Mouse (Mus musculus) MEL (cell line): Measurements from ENCODE around the gene Gli1. TPM values are rescaled to one million over a fixed set of nuclear protein-coding genes. Genes with fewer than 3 reads are reported as not detected.
"Not testable (repeated sequence)": the region's sequence is repeated elsewhere in the genome, so short reads cannot be mapped to it uniquely, and the experiment has no call there.

ENCODE experiments used
- DNase-seq: peaks from one replicate; pipeline ENCODE4 v3.0.0; 2011; ENCODE audit warnings: low read depth, low spot score
- H3K27ac ChIP-seq: 2 replicates; pipeline ENCODE4 v1.5.1; 2012; ENCODE audit warnings: low read depth, mild to moderate bottlenecking, control low read depth, low read length, moderate library complexity; ENCODE audit not compliant: control insufficient read depth
- H3K27me3 ChIP-seq, 2 experiments: fragments of 150-350 bp in 1 of 2; sonication (generic) in 1 of 2; 2 replicates each; pipeline ENCODE4 v1.6.1; 2012; ENCODE audit warnings: low read length in 2 of 2, mild to moderate bottlenecking in 2 of 2, improper control_type of control experiment in 1 of 2, moderate library complexity in 1 of 2; ENCODE audit not compliant: insufficient read depth in 2 of 2, control insufficient read depth in 1 of 2
- H3K36me3 ChIP-seq, 2 experiments: 2 replicates each; pipeline ENCODE4 v1.6.1; 2012 to 2014; ENCODE audit warnings: low read length in 2 of 2, improper control_type of control experiment in 1 of 2, inconsistent platforms in 1 of 2, mild to moderate bottlenecking in 1 of 2; ENCODE audit not compliant: insufficient read depth in 2 of 2, control insufficient read depth in 1 of 2
- H3K4me1 ChIP-seq, 2 experiments: fragments of 150-350 bp in 1 of 2; sonication (generic) in 1 of 2; 2 replicates each; pipeline ENCODE4 v1.6.1; 2012; ENCODE audit warnings: low read length in 2 of 2, improper control_type of control experiment in 1 of 2, mild to moderate bottlenecking in 1 of 2; ENCODE audit not compliant: insufficient read depth in 2 of 2, control insufficient read depth in 1 of 2
- H3K4me3 ChIP-seq, 2 experiments: fragments of 150-350 bp in 1 of 2; sonication (generic) in 1 of 2; 2 replicates each; pipeline ENCODE4 v1.5.1; 2012; ENCODE audit warnings: low read depth in 2 of 2, low read length in 2 of 2, mild to moderate bottlenecking in 2 of 2, moderate library complexity in 2 of 2, control low read depth in 1 of 2, improper control_type of control experiment in 1 of 2; ENCODE audit not compliant: control insufficient read depth in 1 of 2, insufficient read depth in 1 of 2
- H3K79me2 ChIP-seq: 2 replicates; pipeline ENCODE4 v1.6.1; 2012; ENCODE audit warnings: mild to moderate bottlenecking, low read length, moderate library complexity; ENCODE audit not compliant: control insufficient read depth, poor library complexity, insufficient read depth
- H3K9ac ChIP-seq: 2 replicates; pipeline ENCODE4 v1.6.1; 2012; ENCODE audit warnings: low read depth, mild to moderate bottlenecking, control low read depth, low read length, moderate library complexity; ENCODE audit not compliant: control insufficient read depth, poor library complexity, severe bottlenecking
- H3K9me3 ChIP-seq: fragments of 150-350 bp; sonication (generic); replicated peaks from 2 replicates; pipeline ENCODE4 v1.6.1; 2012; ENCODE audit warnings: mild to moderate bottlenecking, low read length, improper control_type of control experiment, moderate library complexity; ENCODE audit not compliant: insufficient read depth
- CHD1 ChIP-seq: IDR thresholded peaks from 2 replicates; pipeline ENCODE4 v1.6.1; 2012; ENCODE audit warnings: low read depth, mild to moderate bottlenecking, inconsistent platforms, low read length, improper control_type of control experiment
- CTCF ChIP-seq, 3 experiments: IDR thresholded peaks in 2 of 3; conservative IDR thresholded peaks in 1 of 3; 2 replicates each; pipeline ENCODE4 v1.5.1; 2011 to 2012; ENCODE audit warnings: low read length in 3 of 3, low read depth in 2 of 3, mild to moderate bottlenecking in 2 of 3, improper control_type of control experiment in 1 of 3, inconsistent platforms in 1 of 3, mixed read lengths in 1 of 3, moderate library complexity in 1 of 3; ENCODE audit not compliant: control insufficient read depth in 1 of 3, insufficient read depth in 1 of 3, poor library complexity in 1 of 3, severe bottlenecking in 1 of 3
- EP300 ChIP-seq, 2 experiments: IDR thresholded peaks; 2 replicates each; pipeline ENCODE4 v1.6.1; 2011; ENCODE audit warnings: improper control_type of control experiment in 2 of 2, low read length in 2 of 2, low read depth in 1 of 2, mild to moderate bottlenecking in 1 of 2
- ETS1 ChIP-seq: IDR thresholded peaks from 2 replicates; pipeline ENCODE4 v1.6.1; 2012; ENCODE audit warnings: low read depth, mild to moderate bottlenecking, inconsistent platforms, low read length, improper control_type of control experiment, moderate library complexity
- MAX ChIP-seq: IDR thresholded peaks from 2 replicates; pipeline ENCODE4 v1.6.1; 2011; ENCODE audit warnings: low read length, improper control_type of control experiment
- RCOR1 ChIP-seq: IDR thresholded peaks from 2 replicates; pipeline ENCODE4 v1.6.1; 2012; ENCODE audit warnings: low read depth, mild to moderate bottlenecking, inconsistent platforms, low read length, improper control_type of control experiment
- TBP ChIP-seq: IDR thresholded peaks from 2 replicates; pipeline ENCODE4 v1.8.0; 2011; ENCODE audit warnings: low read depth, low read length, improper control_type of control experiment
- TCF12 ChIP-seq: IDR thresholded peaks from 2 replicates; pipeline ENCODE4 v1.6.1; 2014; ENCODE audit warnings: low read depth, mild to moderate bottlenecking, inconsistent platforms, low read length, improper control_type of control experiment, moderate library complexity
- USF2 ChIP-seq, 2 experiments: IDR thresholded peaks; 2 replicates each; pipeline ENCODE4 v1.6.1; 2011 to 2012; ENCODE audit warnings: improper control_type of control experiment in 2 of 2, low read length in 2 of 2, borderline replicate concordance in 1 of 2, inconsistent platforms in 1 of 2, low read depth in 1 of 2, mild to moderate bottlenecking in 1 of 2; ENCODE audit not compliant: insufficient read depth in 1 of 2
- ZNF384 ChIP-seq: IDR thresholded peaks from 2 replicates; pipeline ENCODE4 v1.6.1; 2012; ENCODE audit warnings: low read depth, mild to moderate bottlenecking, inconsistent platforms, low read length, improper control_type of control experiment
- polyA plus RNA-seq, 2 experiments: library from polyadenylated mRNA; stranded (reverse) in 1 of 2; unstranded in 1 of 2; fragments of >175 nt in 1 of 2; fragments of >200 nt in 1 of 2; gene quantifications; 2 replicates each; pipeline versions ENCODE4 v1.2.1 to v1.2.4; 2012; ENCODE audit warnings: low replicate concordance in 2 of 2, low read depth in 1 of 2; ENCODE audit not compliant: insufficient read length in 2 of 2, insufficient read depth in 1 of 2, missing spikeins in 1 of 2
- total RNA-seq: library from RNA; depleted of rRNA; stranded (reverse); fragments of 300-350 nt; gene quantifications from 2 replicates; pipeline ENCODE4 v1.2.3, GENCODE M21; 2012

The Gli1 gene
- total and polyA plus RNA-seq, 3 experiments = 1.3 to 8.0 TPM; not detected in 1

- TF ChIP-seq USF2 (IDR thresholded peaks at IDR 0.05; ENCODE audit: borderline replicate concordance in 1 of 2, insufficient read depth in 1 of 2, low read depth in 1 of 2, low read length in 2 of 2) = peak in 1 of 2 experiments; percentile 67; a peak in 1 of 4 replicates
- TF ChIP-seq, all 39 proteins: peak for 17
These were observed 24.5 kb downstream of the Gli1 start (continued) for GRCm38 (mm10) chr10:127317277-127317676.

- not testable (repeated sequence) for H3K4me3 ChIP-seq, H3K9ac ChIP-seq, H3K27ac ChIP-seq, H3K27me3 ChIP-seq, H3K9me3 ChIP-seq
- Histone ChIP-seq H3K4me1 (peaks cover 9 to 30% of the 10 kb centered on the region in 2 experiments), H3K79me2 (peaks cover 18% of the 10 kb centered on the region), H3K36me3 (peaks cover 0 to 22% of the 10 kb centered on the region in 2 experiments; a peak in 2 of 4 replicates)
- peak; percentile 46 for DNase-seq
- TF ChIP-seq TBP (peak; percentile 71), MAX (0 out of 2 replicates have a peak, but pooled peaks have one; percentile 17), CTCF (IDR thresholded peaks at IDR 0.05 in 2 of 3, conservative IDR thresholded peaks at IDR 0.05 in 1 of 3; ENCODE audit: control insufficient read depth in 1 of 3, insufficient read depth in 1 of 3, low read depth in 2 of 3, low read length in 3 of 3, poor library complexity in 1 of 3, severe bottlenecking in 1 of 3) (peak in 1 of 3 experiments; percentile 35; a peak in 1 of 6 replicates)
These were observed 26.8 kb downstream of the Gli1 start for GRCm38 (mm10) chr10:127314950-127315349.

DNA sequence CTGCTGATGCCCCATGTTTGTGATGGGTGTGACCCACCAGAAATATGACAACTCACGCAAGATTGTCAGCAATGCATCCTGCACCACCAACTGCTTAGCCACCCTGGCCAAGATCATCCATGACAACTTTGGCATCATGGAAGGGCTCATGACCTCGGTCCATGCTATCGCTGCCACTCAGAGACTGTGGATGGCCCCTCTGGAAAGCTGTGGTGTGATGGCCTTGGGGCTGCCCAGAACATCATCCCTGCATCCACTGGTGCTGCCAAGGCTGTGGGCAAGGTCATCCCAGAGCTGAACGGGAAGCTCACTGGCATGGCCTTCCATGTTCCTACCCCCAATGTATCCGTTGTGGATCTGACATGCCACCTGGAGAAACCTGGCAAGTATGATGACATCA lies 28.3 kb downstream of the Gli1 start:
- peaks cover 6 to 30% of the 10 kb centered on the region in 2 experiments for H3K4me1 ChIP-seq
- H3K79me2 ChIP-seq = peaks cover 23% of the 10 kb centered on the region
- H3K4me3 ChIP-seq, H3K27me3 ChIP-seq, DNase-seq, H3K27ac ChIP-seq, H3K9me3 ChIP-seq, H3K9ac ChIP-seq: not testable (repeated sequence)
- H3K36me3 ChIP-seq = peaks cover 3 to 25% of the 10 kb centered on the region in 2 experiments; a peak in 3 of 4 replicates

DNA sequence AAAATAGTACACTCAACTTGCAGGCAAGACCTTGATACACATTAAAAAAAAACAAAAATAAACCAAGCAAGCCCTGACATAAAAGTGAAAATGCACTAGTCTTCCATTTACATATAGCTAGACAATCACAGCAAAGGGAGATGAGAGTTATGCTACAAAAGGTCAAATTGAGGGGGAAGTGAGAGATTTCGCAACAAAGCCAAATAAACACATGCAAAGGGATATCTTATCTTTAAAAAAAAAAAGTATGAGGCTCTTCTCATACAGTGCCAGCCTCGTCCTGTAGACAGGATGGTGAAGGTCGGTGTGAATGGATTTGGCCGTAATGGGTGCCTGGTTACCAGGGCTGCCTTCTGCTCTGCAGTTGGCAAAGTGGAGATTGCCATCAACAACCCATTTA lies 28.9 kb downstream of the Gli1 start:
- Histone ChIP-seq H3K4me3 (no peak overlapping the region), H3K36me3 (peaks cover 3 to 24% of the 10 kb centered on the region in 2 experiments; a peak in 3 of 4 replicates), H3K4me1 (peaks cover 5 to 29% of the 10 kb centered on the region in 2 experiments), H3K79me2 (peaks cover 28% of the 10 kb centered on the region), H3K9ac (peak overlapping the region; percentile 40), H3K9me3 (no peaks in the 10 kb centered on the region), H3K27ac (no peak overlapping the region; the same call in 1 of the 2 replicates), H3K27me3 (no peaks in the 10 kb centered on the region)
- TF ChIP-seq CHD1 (no peak), ZNF384 (peak; percentile 64), TBP (no peak), ETS1 (peak; percentile 36; the same call in 1 of the 2 replicates), TCF12 (no peak), MAX (0 out of 2 replicates have a peak, but pooled peaks have one; percentile 8), EP300 (IDR thresholded peaks at IDR 0.05; ENCODE audit: low read depth in 1 of 2, low read length in 2 of 2) (0 out of 4 replicates have a peak, but pooled peaks have one; percentile 15), RCOR1 (peak; percentile 88)
- DNase-seq = no peak
